Mouse (Mus musculus) kidney, adult 2 months (tissue): ENCODE measurements around the gene Msantd2.

Source experiments
- CTCF ChIP-seq: fragments of 200-500 bp; conservative IDR thresholded peaks from 2 replicates; pipeline ENCODE4 v1.5.1; 2011; ENCODE audit warnings: low read depth, mild to moderate bottlenecking, control low read depth, low read length, moderate library complexity, mixed read lengths; ENCODE audit not compliant: insufficient read depth, insufficient read length
- POLR2A ChIP-seq: fragments of 200-500 bp; IDR thresholded peaks from one replicate; pipeline ENCODE4 v1.6.1; 2011; ENCODE audit warnings: low read depth, low read length, control low read depth

DNA sequence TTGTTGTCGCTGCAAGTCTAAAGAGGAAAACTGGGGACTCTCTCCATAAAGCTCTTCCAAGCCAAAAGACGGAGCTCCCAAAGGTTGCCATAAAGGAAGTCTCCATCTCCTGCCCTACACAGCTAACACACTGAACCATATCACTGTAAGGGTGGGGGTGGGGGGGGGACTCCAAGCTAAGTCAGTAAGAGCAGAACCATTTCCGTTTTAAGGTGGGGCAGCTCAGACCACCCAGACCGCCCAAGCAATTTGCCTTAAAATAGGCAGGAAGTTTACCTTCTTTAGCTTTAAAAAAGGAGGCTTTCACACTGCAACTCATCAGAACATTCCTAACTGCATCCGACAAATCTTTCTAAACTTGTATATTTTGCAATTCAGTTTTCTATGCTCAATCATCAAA lies 4.0 kb upstream of the Msantd2 start:
- TF ChIP-seq CTCF (no peak), POLR2A (no peak)
